Mouse (Mus musculus): ENCODE measurements at regions not wholly inside any gene's neighbourhood (a gene's known extent, or its start where the extent isn't known, plus 50 kb on each side); places are given as distances from the start of the nearest gene placed in this dataset.
A peak's percentile ranks its signal among the peaks of the same experiment; 100 is the strongest.

- no peak for DNase-seq
- intact Hi-C loops (cut with DNase I), result no loop called here
Measured at GRCm38 (mm10) chr6:52105031-52105593, 53.0 kb downstream of the Hoxa1 start.

- no peak for DNase-seq
- intact Hi-C loops (cut with DNase I), result no loop called here
Measured at GRCm38 (mm10) chr6:52104141-52104540, 54.0 kb downstream of the Hoxa1 start.

GRCm38 (mm10) chr6:52103661-52104060 is 54.5 kb downstream of the Hoxa1 start:
- intact Hi-C loops (cut with DNase I), result no loop called here
- no peak for DNase-seq

- intact Hi-C loops (cut with DNase I), result no loop called here
- no peak for DNase-seq
Measured at GRCm38 (mm10) chr6:52102699-52103098, 55.4 kb downstream of the Hoxa1 start.

- intact Hi-C loops (cut with DNase I), result no loop called here
- no peak for DNase-seq
Measured at GRCm38 (mm10) chr6:52102179-52102578, 55.9 kb downstream of the Hoxa1 start.

- intact Hi-C loops (cut with DNase I), result no loop called here
- no peak for DNase-seq
Measured at GRCm38 (mm10) chr6:52101209-52101608, 56.9 kb downstream of the Hoxa1 start.

- intact Hi-C loops (cut with DNase I), result no loop called here
- DNase-seq, result no peak
Measured at GRCm38 (mm10) chr6:52098851-52099250, 59.3 kb downstream of the Hoxa1 start.

- no peak for DNase-seq
- intact Hi-C loops (cut with DNase I), result no loop called here
Measured at GRCm38 (mm10) chr6:52095575-52095974, 62.5 kb downstream of the Hoxa1 start.

GRCm38 (mm10) chr6:52091445-52091844 is 66.7 kb downstream of the Hoxa1 start:
- intact Hi-C loops (cut with DNase I), result no loop called here
- DNase-seq, result no peak

- intact Hi-C loops (cut with DNase I), result no loop called here
- no peak for DNase-seq
Measured at GRCm38 (mm10) chr6:52085932-52086643, 72.0 kb downstream of the Hoxa1 start.

- intact Hi-C loops (cut with DNase I), result no loop called here
- DNase-seq, result no peak
Measured at GRCm38 (mm10) chr6:52084622-52085021, 72.3 kb upstream of the Skap2 start.

GRCm38 (mm10) chr6:52079501-52079900 is 67.2 kb upstream of the Skap2 start:
- no peak for DNase-seq
- intact Hi-C loops (cut with DNase I), result no loop called here

- intact Hi-C loops (cut with DNase I), result no loop called here
- no peak for DNase-seq
Measured at GRCm38 (mm10) chr6:52078530-52079340, 66.4 kb upstream of the Skap2 start.

GRCm38 (mm10) chr6:52076179-52076932 is 64.0 kb upstream of the Skap2 start:
- peak; percentile 31 for DNase-seq
- intact Hi-C loops (cut with DNase I), result no loop called here

- intact Hi-C loops (cut with DNase I), result no loop called here
- no peak for DNase-seq
Measured at GRCm38 (mm10) chr6:52074904-52075303, 62.6 kb upstream of the Skap2 start.

GRCm38 (mm10) chr6:52067151-52067550 is 54.8 kb upstream of the Skap2 start:
- intact Hi-C loops (cut with DNase I), result no loop called here
- DNase-seq, result no peak

- intact Hi-C loops (cut with DNase I), result no loop called here
- peak; percentile 12 for DNase-seq
Measured at GRCm38 (mm10) chr6:52065652-52066051, 53.3 kb upstream of the Skap2 start.

- peak; percentile 27 for DNase-seq
- intact Hi-C loops (cut with DNase I), result no loop called here
Measured at GRCm38 (mm10) chr6:52064176-52065015, 52.0 kb upstream of the Skap2 start.

All from left cerebral cortex, postnatal 4 days (tissue).